Mouse (Mus musculus): ENCODE results near the gene 6330409D20Rik.

The 6330409D20Rik gene

DNA sequence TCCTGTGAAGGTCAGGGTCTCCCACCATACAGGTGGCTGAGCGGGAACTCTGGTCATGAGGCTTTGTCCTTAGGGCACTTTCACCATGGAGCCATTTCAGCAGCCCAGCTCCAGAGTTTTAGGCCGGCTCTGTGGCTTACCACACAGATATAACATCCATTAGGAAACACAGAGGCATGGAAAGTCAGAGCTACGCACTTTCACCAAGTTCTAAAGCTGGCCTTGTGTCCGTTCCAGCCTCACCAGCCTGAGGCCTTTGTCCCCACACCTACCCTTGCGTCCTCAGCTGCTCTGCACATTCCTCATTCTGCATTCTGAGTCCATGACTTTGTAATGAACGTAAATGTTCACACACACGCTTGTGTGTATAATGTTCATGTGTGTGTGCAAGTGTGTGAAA lies 35.8 kb downstream of the 6330409D20Rik start:
- CTCF ChIA-PET: no interaction called here

- CTCF ChIA-PET: interaction anchor here (0.6 kb wide), 1 partner anchor 48 kb away, joined by 3 read pairs; no protein-coding TSS in a partner anchor
Measured at GRCm38 (mm10) chr2:32704021-32704421, 36.8 kb downstream of the 6330409D20Rik start, which contains the start of gene Fpgs. Gene Fpgs, minus strand, starts transcription at chr2:32704145.

- CTCF ChIA-PET: no interaction called here
Measured at GRCm38 (mm10) chr2:32703046-32703445, 37.8 kb downstream of the 6330409D20Rik start.

GRCm38 (mm10) chr2:32700966-32701743 lies 39.7 kb downstream of the 6330409D20Rik start:
- CTCF ChIA-PET: no interaction called here

GRCm38 (mm10) chr2:32699680-32700079 lies 41.1 kb downstream of the 6330409D20Rik start:
- CTCF ChIA-PET: no interaction called here

DNA sequence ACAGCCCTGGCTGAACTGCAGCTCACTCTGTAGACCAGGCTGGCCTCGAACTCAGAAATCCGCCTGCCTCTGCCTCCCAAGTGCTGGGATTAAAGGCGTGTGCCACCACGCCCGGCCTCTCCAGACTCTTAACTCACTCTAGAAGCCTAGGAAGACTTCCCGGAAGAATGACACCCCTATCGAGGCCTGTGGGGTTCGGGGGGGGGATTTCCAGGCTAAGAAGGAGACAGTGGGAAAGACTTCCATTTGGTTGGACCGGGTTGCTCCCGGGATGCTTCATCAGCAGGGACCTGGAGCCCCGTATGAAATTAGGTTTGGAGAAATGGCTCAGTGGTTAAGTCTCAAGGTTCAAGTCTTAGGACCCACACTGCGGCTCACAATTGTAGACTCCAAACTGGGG lies 46.1 kb downstream of the 6330409D20Rik start:
- CTCF ChIA-PET: no interaction called here

DNA sequence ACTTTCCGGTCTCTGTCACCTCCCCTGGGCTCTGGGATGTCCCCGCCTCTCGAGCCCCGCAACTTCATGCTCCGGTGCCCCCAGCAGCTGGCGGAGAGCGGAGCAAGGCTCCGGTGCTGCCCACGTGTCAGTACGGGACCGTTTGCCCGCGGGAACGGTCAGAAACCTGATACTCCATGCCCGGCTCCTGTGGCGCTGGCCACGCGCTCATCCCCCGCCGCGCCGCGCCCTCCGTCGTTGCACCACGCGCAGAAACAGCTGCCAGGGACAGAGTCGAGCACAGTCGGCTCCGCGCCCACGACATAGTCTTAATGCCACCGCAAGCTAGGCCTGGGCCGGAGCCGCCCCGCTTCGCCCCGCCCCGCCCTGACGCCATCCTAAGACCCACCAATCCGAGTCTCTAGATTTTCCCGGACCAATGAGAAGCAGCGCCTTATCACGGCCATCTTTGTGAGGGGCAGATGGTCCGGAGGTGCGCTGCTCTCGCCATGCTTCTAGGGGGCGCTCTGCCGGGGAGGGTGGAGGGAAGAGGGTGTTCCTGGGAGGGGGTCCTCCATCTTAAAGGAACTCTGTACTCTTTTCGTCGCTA lies 46.9 kb downstream of the 6330409D20Rik start:
- CTCF ChIA-PET: interaction anchor here (0.6 kb wide), 1 partner anchor 242 kb away, joined by 3 read pairs; no protein-coding TSS in a partner anchor

GRCm38 (mm10) chr2:32693282-32693681 lies 47.5 kb downstream of the 6330409D20Rik start:
- CTCF ChIA-PET: interaction anchor here (0.6 to 1.1 kb wide), 2 partner anchors 64 to 241 kb away, joined by 3 to 4 read pairs; partner anchors contain the start of gene Tor2a

GRCm38 (mm10) chr2:32692496-32692895 lies 48.3 kb downstream of the 6330409D20Rik start:
- CTCF ChIA-PET: interaction anchor here (1.1 kb wide), 1 partner anchor 64 kb away, joined by 4 read pairs; the partner anchor contains the start of gene Tor2a

- CTCF ChIA-PET: no interaction called here
Measured at GRCm38 (mm10) chr2:32691041-32691440, 49.8 kb downstream of the 6330409D20Rik start.

GRCm38 (mm10) chr2:32689420-32689819 lies 51.4 kb downstream of the 6330409D20Rik start:
- CTCF ChIA-PET: interaction anchor here (0.6 to 1.2 kb wide), 5 partner anchors 54 to 1715 kb away, joined by 3 to 4 read pairs (median 4); no protein-coding TSS in a partner anchor

GRCm38 (mm10) chr2:32687562-32687961 lies 53.3 kb downstream of the 6330409D20Rik start:
- CTCF ChIA-PET: no interaction called here

DNA sequence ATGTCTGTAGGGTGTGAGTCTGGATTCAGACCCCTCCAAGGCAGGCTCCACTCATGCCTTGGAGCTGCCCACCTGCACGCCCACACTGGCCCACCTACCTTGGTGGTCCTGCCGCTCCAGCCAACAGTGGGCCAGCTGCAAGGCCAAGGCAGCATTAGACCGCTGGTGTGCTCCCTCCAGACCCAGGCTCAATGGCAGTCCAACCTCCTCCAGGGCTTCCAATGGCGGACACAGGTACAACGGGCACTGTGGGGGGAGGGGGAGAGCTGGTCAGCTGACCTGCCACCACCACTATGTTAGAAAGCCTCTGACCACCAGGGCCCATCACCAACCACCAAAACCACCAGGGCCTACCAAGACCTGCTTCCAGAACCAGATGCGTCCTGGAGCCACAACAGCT lies 54.2 kb downstream of the 6330409D20Rik start:
- CTCF ChIA-PET: interaction anchor here (0.6 kb wide), 1 partner anchor 478 kb away, joined by 5 read pairs; no protein-coding TSS in a partner anchor

DNA sequence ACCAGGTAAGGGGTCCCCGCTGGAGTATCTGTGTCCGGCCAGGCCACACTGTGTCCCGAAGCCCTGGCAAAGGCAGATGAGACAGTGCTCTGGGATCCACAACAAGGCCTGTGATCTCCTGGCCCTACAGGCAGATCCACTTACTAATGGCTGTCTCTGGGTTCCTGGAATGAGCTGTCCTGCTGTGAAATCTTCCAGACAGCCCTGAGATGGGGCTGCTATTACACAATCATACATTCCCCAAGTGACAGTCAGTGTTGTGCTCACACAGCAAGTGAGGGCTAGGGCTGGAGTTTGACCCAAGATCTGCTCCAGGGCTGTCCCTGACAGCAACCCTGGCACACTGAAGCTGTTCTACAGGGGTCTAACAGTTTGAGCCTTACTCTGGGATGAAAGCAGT lies 55.0 kb downstream of the 6330409D20Rik start:
- CTCF ChIA-PET: no interaction called here

GRCm38 (mm10) chr2:32684681-32685428 lies 56.0 kb downstream of the 6330409D20Rik start:
- CTCF ChIA-PET: no interaction called here

DNA sequence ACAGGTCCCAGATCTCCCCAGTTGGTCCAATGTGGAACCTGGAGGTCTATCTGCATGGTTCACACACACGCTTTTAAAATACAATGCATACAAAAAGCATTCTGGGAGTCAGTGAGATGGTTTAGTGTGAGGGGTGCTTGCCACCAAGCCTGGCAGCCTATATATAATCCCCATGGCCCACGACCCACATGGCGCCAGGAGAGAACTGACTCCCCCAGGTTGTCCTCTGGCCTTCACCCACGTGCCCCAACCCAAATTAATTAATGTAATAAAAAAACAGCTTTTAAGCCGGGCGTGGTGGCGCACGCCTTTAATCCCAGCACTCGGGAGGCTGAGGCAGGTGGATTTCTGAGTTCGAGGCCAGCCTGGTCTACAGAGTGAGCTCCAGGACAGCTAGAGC lies 57.1 kb downstream of the 6330409D20Rik start:
- CTCF ChIA-PET: no interaction called here

GRCm38 (mm10) chr2:32682721-32683417 lies 57.9 kb downstream of the 6330409D20Rik start:
- CTCF ChIA-PET: no interaction called here

Measured in spleen, embryonic (tissue).